Mouse (Mus musculus) liver, postnatal 0 days (tissue): ENCODE data around the gene Fcrl6. TPM values are rescaled to one million over a fixed set of nuclear protein-coding genes. Genes with fewer than 3 reads are reported as not detected.

ENCODE experiments used
- ATAC-seq: fragments of 200-750 bp; cut with Nextera tagmentation; 2 replicates; pipeline ENCODE4 v1.8.0; 2017; ENCODE audit warnings: mild to moderate bottlenecking, moderate library complexity
- DNase-seq: peaks from one replicate; pipeline ENCODE4 v3.0.0-alpha.2; 2016
- H3K27ac ChIP-seq: fragments of 300-500 bp; sonication (generic); 2 replicates; pipeline ENCODE4 v1.5.1; 2014; ENCODE audit warnings: antibody characterized with exemption, moderate library complexity, mild to moderate bottlenecking, low read depth
- H3K27me3 ChIP-seq: fragments of 300-500 bp; sonication (generic); 2 replicates; pipeline ENCODE4 v1.6.1; 2014; ENCODE audit warnings: low read length, control low read depth, mixed read lengths; ENCODE audit not compliant: insufficient read depth
- H3K36me3 ChIP-seq: fragments of 300-500 bp; sonication (generic); replicated peaks from 2 replicates; pipeline ENCODE4 v1.6.1; 2014; ENCODE audit warnings: mild to moderate bottlenecking, control low read depth, low read length, moderate library complexity, mixed read lengths; ENCODE audit not compliant: insufficient read depth
- H3K4me1 ChIP-seq: fragments of 300-500 bp; sonication (generic); 2 replicates; pipeline ENCODE4 v1.6.1; 2014; ENCODE audit warnings: antibody characterized with exemption, mild to moderate bottlenecking, control low read depth; ENCODE audit not compliant: insufficient read depth
- H3K4me2 ChIP-seq: fragments of 300-500 bp; sonication (generic); 2 replicates; pipeline ENCODE4 v1.6.1; 2014; ENCODE audit warnings: low read depth, mild to moderate bottlenecking, low read length, moderate library complexity, mixed read lengths
- H3K4me3 ChIP-seq: fragments of 300-500 bp; sonication (generic); 2 replicates; pipeline ENCODE4 v1.5.1; 2014; ENCODE audit warnings: low read depth, low read length
- H3K9ac ChIP-seq: fragments of 300-500 bp; sonication (generic); replicated peaks from 2 replicates; pipeline ENCODE4 v1.6.1; 2014; ENCODE audit warnings: mild to moderate bottlenecking, moderate library complexity
- H3K9me3 ChIP-seq: fragments of 300-500 bp; sonication (generic); 2 replicates; pipeline ENCODE4 v1.6.1; 2016; ENCODE audit warnings: mild to moderate bottlenecking, control low read depth, low read length, mixed read lengths
- CTCF ChIP-seq: sonication (generic); IDR thresholded peaks from 2 replicates; pipeline ENCODE4 v1.5.1; 2016; ENCODE audit warnings: antibody characterized with exemption, low read depth
- EP300 ChIP-seq: IDR thresholded peaks from 2 replicates; pipeline ENCODE4 v1.6.1; 2016; ENCODE audit warnings: antibody characterized with exemption, low read depth, mild to moderate bottlenecking
- WGBS: fragments of 180-500 bp; shearing (Covaris S2); extraction: QIAGEN DNeasy Blood & Tissue Kit; methylation state at CpG from one replicate; pipeline ENCODE4 v1.1.7; 2014; ENCODE audit not compliant: insufficient replicate concordance; 5-methylcytosine and 5-hydroxymethylcytosine counted together
- polyA plus RNA-seq: library from polyadenylated mRNA; unstranded; fragments of >200 nt; fragmentation: Nextera tagmentation; extraction: Ambion mirVana; gene quantifications from 2 replicates; pipeline ENCODE4 v1.2.1, GENCODE M21; 2015

Gene Fcrl6
- polyA plus RNA-seq, 1 experiment from 2014 or later = 0.12 TPM

- no peaks in the 10 kb centered on the region; the same call in 1 of the 2 replicates for H3K9me3 ChIP-seq
- DNase-seq = no peak
- no peak for TF ChIP-seq CTCF
- TF ChIP-seq EP300 = no peak
- no peak for ATAC-seq
- H3K36me3 ChIP-seq = no peaks in the 10 kb centered on the region
- no peak overlapping the region for H3K4me2 ChIP-seq
- no peaks in the 10 kb centered on the region for H3K27me3 ChIP-seq
- H3K4me1 ChIP-seq = peaks cover under 1% of the 10 kb centered on the region; the same call in 1 of the 2 replicates
- WGBS = 68% methylated on average over 7 of the region's 7 CpGs
- no peak overlapping the region for H3K4me3 ChIP-seq
- no peak overlapping the region for H3K27ac ChIP-seq
- no peak overlapping the region for H3K9ac ChIP-seq
Observed at GRCm38 (mm10) chr1:172629831-172630230, 27.5 kb upstream of the Fcrl6 start.

- Histone ChIP-seq H3K4me1 (no peaks in the 10 kb centered on the region), H3K9me3 (no peaks in the 10 kb centered on the region; the same call in 1 of the 2 replicates), H3K4me3 (no peak overlapping the region), H3K27ac (no peak overlapping the region), H3K4me2 (no peak overlapping the region), H3K9ac (no peak overlapping the region), H3K36me3 (no peaks in the 10 kb centered on the region), H3K27me3 (no peaks in the 10 kb centered on the region)
- DNase-seq (no peak), ATAC-seq (no peak)
- 85% methylated on average over 3 of the region's 3 CpGs for WGBS
- TF ChIP-seq CTCF (no peak), EP300 (no peak)
Observed at GRCm38 (mm10) chr1:172626306-172626705, 24.0 kb upstream of the Fcrl6 start.

- H3K27me3 ChIP-seq = no peaks in the 10 kb centered on the region
- no peaks in the 10 kb centered on the region for H3K36me3 ChIP-seq
- whole genome bisulfite sequencing = 62% methylated on average over 3 of the region's 3 CpGs
- no peaks in the 10 kb centered on the region; the same call in 1 of the 2 replicates for H3K9me3 ChIP-seq
- H3K4me2 ChIP-seq = no peak overlapping the region
- no peak for ATAC-seq
- H3K4me1 ChIP-seq = no peaks in the 10 kb centered on the region
- DNase-seq = no peak
- no peak overlapping the region for H3K9ac ChIP-seq
- H3K27ac ChIP-seq = no peak overlapping the region
- no peak for TF ChIP-seq CTCF
- TF ChIP-seq EP300 = no peak
- H3K4me3 ChIP-seq = no peak overlapping the region
Observed at GRCm38 (mm10) chr1:172624081-172624480, 21.7 kb upstream of the Fcrl6 start.

GRCm38 (mm10) chr1:172623599-172623998 is 21.2 kb upstream of the Fcrl6 start:
- TF ChIP-seq EP300 (no peak), CTCF (no peak)
- Histone ChIP-seq H3K4me1 (no peaks in the 10 kb centered on the region), H3K4me2 (no peak overlapping the region), H3K27me3 (no peaks in the 10 kb centered on the region), H3K9me3 (no peaks in the 10 kb centered on the region; the same call in 1 of the 2 replicates), H3K4me3 (no peak overlapping the region), H3K27ac (no peak overlapping the region), H3K9ac (no peak overlapping the region), H3K36me3 (no peaks in the 10 kb centered on the region)
- DNase-seq = no peak
- no peak for ATAC-seq
- 45% methylated on average over 5 of the region's 5 CpGs for WGBS

- no peak overlapping the region for H3K4me3 ChIP-seq
- peaks cover 7% of the 10 kb centered on the region; the same call in 1 of the 2 replicates for H3K27me3 ChIP-seq
- no peaks in the 10 kb centered on the region for H3K36me3 ChIP-seq
- H3K4me1 ChIP-seq = no peaks in the 10 kb centered on the region
- no peak for TF ChIP-seq EP300
- TF ChIP-seq CTCF = peak; percentile 90
- H3K27ac ChIP-seq = no peak overlapping the region
- ATAC-seq (peak; percentile 60; the same call in 1 of the 2 replicates), DNase-seq (peak; percentile 79)
- no peak overlapping the region for H3K4me2 ChIP-seq
- WGBS = 8% methylated on average over 7 of the region's 7 CpGs
- no peaks in the 10 kb centered on the region for H3K9me3 ChIP-seq
- H3K9ac ChIP-seq = no peak overlapping the region
Observed at GRCm38 (mm10) chr1:172619235-172619634, 16.9 kb upstream of the Fcrl6 start.

- H3K4me3 ChIP-seq = no peak overlapping the region
- no peak for ATAC-seq
Observed at GRCm38 (mm10) chr1:172618141-172618540, 15.8 kb upstream of the Fcrl6 start.

More at GRCm38 (mm10) chr1:172618141-172618540, 15.8 kb upstream of the Fcrl6 start:
- Histone ChIP-seq H3K4me1 (no peaks in the 10 kb centered on the region), H3K9ac (no peak overlapping the region), H3K9me3 (no peaks in the 10 kb centered on the region), H3K4me2 (no peak overlapping the region), H3K27ac (no peak overlapping the region), H3K36me3 (no peaks in the 10 kb centered on the region), H3K27me3 (peaks cover 7% of the 10 kb centered on the region; the same call in 1 of the 2 replicates)
- WGBS = 75% methylated on average over 4 of the region's 4 CpGs
- no peak for DNase-seq
- no peak for TF ChIP-seq EP300
- no peak for TF ChIP-seq CTCF
